Mouse (Mus musculus): Measurements from ENCODE around the gene Ercc5.

Ercc5 gene

GRCm38 (mm10) chr1:44178086-44178485 is 30.5 kb downstream of the Ercc5 start:
- DNase-seq (ENCODE audit: low spot score) = no peak

GRCm38 (mm10) chr1:44186396-44186795 is 38.9 kb downstream of the Ercc5 start:
- no peak for DNase-seq (ENCODE audit: low spot score)

GRCm38 (mm10) chr1:44198273-44199171 is 51.0 kb downstream of the Ercc5 start:
- no peak for DNase-seq (ENCODE audit: low spot score)

- DNase-seq (ENCODE audit: low spot score) = no peak
Measured at GRCm38 (mm10) chr1:44202876-44203275, 55.3 kb downstream of the Ercc5 start.

- DNase-seq (ENCODE audit: low spot score) = no peak
Measured at GRCm38 (mm10) chr1:44214443-44214842, 66.9 kb downstream of the Ercc5 start.

GRCm38 (mm10) chr1:44216352-44217116 is 69.0 kb downstream of the Ercc5 start:
- DNase-seq (ENCODE audit: low spot score) = no peak

GRCm38 (mm10) chr1:44217118-44217517 is 69.6 kb downstream of the Ercc5 start:
- no peak for DNase-seq (ENCODE audit: low spot score)

- no peak for DNase-seq (ENCODE audit: low spot score)
Measured at GRCm38 (mm10) chr1:44218876-44219275, 71.3 kb downstream of the Ercc5 start, which contains the start of gene Mettl21e. Gene Mettl21e, minus strand, starts transcription at chr1:44218961.

- no peak for DNase-seq (ENCODE audit: low spot score)
Measured at GRCm38 (mm10) chr1:44229044-44229443, 81.5 kb downstream of the Ercc5 start.
